Mouse (Mus musculus) kidney, postnatal 4 days (tissue): Measurements from ENCODE around the gene Uck1.

Experiments used
- DNase-seq, 2 experiments: peaks; one replicate each; pipeline ENCODE4 v3.0.0; 2021; ENCODE audit warnings: mixed read lengths in 2 of 2

The Uck1 gene

DNA sequence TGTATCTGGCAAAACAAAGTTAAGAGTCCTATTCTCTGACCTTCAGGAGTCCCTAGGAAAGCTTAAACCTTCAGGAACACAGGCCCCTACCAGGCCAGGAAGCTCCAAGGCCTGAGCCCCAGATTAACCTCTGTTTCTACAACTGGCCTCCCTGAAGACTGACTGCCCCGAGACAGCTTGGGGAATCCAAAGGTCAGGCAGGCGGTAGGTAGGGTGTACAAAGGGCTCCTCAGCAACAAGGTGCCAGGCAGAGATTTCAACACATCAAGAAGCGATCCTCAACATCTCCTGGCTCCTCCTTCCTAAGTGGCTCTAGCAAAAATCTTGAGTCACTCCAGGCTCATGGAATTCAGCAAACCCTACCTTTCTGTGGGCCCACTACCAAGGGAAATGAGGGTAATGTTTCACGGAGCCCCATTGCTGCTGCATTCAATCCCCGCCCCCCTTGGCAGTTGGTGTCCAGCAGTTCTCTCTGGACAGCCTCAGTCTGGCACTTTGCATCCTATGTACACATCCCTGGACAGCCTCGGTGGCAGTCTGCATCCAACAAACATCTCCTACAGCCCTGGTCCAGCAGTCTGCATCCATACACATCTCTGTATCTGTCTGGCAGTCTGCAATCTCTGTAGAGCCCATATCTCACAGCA, 949 bp downstream of the Uck1 start:
- peak in 1 of 2 experiments; percentile 39 for DNase-seq

DNA sequence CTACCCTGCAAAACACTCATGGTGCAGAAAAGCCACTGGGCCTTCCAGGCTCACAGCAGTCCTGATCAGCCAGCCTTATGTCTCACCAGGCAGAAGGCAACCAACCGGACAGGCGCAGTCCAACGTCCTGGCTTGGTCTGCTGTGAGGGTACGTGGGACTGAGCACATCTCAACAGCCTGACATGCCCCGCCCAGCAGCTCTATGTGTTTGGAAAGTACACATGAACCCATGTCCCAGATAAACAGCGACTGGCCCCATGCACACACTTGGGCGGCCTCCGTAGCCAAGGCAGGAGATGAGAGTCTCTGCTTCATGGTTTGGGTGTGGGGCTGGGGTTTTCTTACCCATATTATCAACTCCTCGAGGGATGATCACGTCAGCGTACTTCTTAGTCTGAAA, 3.7 kb downstream of the Uck1 start:
- DNase-seq, result no peak

DNA sequence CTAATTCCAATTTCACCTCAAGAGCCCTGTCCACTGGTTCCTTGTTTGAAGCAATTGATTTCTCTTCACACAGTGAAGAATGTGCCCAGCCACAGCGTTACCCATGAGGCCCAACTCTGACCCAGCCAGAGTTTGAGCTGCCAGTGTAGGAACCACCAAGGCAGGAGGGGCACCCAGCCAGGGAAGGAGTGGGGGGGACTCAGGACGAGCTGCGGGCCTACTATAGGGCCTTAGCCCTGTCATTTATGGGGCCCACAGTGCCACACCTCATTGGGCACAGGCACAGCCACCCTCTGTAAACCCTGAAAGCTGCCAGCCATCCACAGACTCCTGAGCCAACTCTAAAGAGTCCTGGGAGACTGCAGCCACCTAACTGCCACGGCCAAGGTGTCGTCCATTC, 5.4 kb downstream of the Uck1 start:
- no peak for DNase-seq

DNA sequence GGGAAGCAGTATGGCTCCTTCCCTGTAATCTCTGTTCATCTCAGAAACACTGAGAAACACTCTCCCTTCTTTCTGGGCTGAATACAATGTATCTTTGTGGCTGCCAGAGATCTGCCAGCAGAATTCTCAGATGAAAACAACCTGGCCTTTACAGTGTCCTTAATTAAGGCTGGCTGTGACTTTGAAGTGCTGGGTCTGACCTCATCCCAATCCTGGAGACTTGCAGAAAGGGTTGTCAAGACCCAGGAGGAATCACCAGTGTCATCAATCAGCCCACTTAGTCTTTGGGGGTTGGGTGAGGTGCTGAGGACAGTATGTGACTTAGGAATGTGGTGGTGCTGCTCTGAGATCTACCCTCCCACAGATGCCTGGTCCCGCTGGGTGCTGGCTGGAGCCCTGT, 6.6 kb downstream of the Uck1 start:
- DNase-seq, result no peak

DNA sequence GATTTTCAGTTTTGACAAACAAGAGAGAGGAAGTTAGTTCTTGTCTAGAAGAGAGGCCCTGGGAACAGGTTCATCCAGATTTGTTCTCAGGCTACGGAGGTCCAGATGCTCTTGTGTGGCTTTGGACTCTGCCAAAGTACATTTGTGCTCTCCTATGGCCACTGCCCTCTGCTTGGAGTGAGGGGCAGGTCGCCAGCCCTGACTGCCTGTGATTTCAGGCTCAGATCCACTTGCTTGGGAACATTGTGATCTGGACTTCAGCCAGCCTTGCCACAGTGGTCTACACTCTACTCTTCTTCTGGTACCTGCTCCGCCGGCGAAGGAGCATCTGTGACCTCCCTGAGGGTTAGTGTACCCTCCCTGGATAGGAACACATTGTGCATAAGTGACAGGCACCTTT, 7.3 kb downstream of the Uck1 start:
- no peak for DNase-seq

DNA sequence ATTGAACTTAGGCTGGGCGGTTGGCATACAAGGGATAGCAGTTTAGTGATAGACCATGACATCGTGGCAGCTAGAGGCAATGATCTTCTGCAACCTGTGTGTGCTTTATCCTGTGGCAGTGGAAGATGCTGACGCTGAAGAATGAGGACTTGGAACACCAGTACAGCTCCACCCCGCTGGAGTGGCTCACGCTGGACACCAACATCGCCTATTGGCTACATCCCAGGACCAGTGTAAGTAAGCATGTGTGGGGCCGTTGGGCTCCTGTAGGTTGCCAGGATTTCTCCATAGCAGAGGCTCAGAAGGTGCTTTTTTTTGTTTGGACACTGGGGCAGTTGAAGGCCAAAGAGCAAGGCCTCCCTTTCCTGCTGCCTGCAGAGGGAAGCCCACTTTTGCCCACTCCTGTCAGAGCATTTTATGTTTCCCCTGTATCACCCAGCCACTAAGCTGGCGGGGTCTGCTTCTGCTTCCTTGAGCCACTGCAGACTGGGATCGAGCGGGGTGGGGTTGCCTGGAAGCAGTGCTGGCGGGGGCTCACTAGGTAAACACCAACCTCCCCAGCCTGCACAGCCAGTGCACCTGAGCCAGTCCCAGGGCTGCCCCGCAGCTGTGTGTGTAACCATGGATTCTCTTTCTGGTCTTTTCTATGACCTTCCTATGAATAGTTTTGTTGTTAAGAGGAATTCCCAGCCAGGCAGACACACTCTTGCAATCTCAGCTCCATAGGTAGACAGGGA, 8.0 kb downstream of the Uck1 start:
- no peak for DNase-seq

DNA sequence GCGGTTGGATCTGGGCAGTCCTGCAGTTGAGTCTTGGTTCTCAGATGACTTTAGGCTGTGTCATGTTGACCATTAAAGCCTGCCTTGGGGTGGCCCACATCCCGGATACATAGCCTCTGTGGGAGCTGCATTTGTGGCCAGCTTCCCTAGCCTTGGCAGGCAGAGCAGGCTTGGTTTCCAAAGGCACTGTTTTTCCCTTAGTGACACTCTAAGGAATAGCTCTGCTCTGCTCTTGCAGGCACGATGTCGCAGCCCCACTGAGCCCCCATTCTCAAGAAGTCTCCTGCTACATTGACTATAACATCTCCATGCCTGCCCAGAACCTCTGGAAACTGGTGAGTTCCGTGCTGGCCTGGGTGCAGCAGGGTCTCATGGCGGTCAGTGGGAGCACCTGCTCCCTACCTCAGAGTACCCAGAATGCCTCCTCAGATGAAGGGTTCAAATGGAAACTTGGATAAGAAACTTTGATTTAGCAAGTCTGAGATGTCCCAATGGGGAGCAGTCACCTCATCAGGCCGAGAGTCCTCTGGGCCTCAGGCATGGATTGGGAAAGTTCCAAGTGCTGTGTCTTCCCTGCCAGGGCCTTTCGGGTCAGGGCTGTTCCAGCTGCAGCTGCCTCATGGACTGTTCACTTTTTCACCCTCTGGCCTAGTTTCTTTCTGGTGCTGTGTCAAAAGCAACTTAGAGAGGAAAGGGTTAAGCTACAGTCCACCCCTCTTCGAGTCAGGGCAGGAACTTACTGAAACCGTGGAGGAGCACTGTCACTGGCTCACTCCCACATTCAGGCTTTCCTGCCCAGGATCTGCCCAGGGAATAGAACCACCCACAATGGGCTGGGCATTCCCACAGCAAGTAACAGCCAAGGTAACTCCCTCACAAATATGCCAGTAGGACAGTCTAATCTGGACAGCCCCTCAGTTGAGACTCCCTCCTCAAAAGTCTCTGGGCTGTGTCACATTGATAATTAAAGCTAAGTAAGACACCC, 11.3 kb downstream of the Uck1 start:
- peak in 1 of 2 experiments; percentile 22 for DNase-seq

DNA sequence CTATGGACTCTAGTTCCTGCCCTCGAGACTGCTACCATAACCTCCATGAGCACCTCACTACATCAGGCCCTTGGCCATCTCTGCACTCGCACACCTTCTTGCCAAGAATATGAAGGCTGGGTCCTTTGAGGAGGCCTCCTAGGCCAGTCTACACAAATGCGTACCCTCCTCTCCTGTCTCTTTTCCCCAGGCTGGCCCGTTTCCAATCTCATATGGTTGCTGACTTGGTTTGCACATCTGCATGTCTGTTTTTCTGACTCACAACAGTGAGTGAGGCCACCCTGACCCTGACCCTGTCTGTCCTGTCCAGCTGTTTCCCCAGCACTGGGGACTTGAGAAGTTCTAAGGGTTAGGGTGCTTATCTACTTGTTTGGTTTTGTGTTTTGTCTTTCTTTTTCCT, 13.2 kb downstream of the Uck1 start:
- no peak for DNase-seq

DNA sequence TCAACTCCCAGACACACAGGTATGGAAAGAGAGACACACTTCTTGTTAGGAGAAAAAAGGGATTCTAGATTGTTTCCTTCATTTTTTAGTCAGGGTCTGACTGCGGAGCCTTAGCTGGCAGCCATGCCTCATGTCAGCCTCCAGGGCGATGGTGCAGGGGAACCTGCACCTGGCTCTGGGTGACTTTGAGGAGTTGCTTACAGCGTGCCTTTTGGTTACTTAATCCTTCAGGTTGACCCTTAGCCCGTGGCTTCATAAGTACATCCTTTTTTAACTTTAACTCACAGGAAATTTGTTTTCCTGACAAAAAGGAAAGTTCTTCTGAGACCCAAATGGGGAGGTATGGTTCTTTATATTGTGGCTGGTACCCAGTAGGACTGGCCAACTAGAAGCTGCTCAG, 17.0 kb downstream of the Uck1 start:
- no peak for DNase-seq

DNA sequence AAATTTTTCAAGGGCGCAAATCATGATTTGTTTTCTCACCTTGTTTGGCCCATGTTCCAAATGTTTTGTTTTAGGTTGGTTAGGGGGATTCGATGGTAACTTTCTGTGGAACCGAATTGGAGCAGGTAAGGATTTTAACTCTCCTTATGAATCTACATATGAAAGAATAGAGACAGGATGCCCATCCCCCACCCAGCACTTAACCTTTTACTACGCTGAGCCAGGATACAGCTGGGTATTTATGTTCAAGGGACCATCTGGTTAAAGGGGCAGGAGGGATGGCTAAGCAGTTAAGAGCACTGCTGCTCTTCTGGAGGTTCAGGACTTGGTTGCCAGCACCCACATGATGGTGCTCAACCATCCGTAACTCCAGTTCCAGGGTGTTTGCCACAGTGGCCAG, 19.4 kb downstream of the Uck1 start:
- DNase-seq, result no peak

DNA sequence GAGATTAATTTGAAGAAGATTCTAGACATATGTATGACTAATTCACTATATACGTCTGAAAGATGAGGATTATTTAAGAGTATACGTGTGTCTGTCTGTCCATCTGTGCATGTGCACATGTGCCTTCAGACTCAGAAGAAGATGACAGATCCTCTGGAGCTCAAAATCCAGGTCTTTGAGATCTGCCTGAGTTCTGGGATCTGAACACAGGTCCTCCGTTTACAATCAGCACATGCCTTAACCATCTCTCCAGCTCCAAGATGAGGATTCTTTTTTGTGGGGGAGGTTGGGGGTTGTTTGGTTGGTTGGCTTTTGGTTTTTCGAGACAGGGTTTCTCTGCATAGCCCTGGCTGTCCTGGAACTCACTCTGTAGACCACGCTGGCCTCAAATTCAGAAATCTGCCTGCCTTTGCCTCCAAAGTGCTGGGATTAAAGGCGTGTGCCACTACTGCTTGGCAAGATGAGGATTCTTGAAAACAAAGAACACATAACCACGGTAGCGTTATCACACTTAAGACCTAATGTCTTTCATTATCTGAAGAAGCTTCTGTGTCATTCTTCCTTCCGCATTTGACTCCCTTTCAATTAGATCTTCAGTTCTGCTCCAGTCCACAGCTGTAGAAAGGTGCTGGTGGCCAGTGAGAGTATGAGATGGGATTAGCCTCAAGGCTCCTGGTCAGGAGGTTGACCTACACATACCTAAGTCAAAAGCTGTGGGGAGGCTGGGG, 21.1 kb downstream of the Uck1 start:
- DNase-seq, result no peak

DNA sequence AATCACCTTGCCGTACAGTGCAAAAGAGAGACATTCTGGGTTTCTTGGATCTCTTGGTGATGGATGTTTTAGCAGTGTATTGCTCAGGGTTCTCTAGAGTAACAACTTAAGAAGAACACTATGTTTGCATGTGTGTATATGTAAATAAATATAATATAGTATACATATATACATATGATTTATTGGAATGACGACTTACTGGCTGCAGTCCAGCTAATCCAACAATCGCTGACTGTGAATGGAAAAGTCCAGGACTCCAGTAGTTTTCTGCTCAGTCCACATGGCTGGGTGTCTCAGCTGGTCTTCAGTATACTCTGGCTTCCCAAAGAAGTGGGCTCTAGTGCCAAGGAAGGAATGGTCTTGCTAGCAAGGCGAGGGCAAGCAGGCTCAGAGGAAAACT, 22.4 kb downstream of the Uck1 start:
- no peak for DNase-seq

DNA sequence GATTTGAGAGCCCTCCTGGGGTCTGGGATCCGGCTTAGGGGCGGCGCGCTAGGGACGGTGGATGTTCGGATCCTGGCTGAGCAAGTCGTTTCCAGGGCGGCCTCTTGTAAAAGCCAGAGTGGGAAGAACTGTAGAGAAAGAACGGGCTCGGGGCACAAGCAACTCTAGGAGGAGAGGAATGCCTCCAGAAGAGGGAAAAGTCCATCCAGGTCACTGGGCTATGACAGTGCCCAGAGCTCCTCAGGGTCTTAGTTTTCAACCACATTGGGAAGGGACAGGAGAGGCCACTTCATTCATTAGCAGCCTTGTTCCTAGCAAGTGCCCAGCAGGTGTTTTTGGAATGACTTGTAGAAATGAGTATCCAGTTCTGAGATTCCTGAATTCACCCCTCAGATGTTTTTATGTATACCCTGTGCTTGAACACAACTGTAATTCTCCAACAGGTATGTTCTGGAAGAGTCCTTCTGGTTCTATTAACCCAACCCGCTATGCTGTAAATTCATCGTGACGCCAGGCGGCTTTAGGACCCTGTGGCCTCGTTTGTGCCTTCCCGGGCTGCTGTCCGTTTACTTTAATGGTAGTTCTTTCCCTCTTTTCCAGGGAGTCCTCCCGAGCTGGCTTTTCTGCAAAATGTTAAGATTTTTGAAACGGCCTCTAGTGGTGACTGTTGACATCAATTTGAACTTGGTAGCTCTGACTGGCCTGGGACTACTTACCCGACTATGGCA, 23.0 kb downstream of the Uck1 start:
- DNase-seq, result peak; percentile 66 to 75

DNA sequence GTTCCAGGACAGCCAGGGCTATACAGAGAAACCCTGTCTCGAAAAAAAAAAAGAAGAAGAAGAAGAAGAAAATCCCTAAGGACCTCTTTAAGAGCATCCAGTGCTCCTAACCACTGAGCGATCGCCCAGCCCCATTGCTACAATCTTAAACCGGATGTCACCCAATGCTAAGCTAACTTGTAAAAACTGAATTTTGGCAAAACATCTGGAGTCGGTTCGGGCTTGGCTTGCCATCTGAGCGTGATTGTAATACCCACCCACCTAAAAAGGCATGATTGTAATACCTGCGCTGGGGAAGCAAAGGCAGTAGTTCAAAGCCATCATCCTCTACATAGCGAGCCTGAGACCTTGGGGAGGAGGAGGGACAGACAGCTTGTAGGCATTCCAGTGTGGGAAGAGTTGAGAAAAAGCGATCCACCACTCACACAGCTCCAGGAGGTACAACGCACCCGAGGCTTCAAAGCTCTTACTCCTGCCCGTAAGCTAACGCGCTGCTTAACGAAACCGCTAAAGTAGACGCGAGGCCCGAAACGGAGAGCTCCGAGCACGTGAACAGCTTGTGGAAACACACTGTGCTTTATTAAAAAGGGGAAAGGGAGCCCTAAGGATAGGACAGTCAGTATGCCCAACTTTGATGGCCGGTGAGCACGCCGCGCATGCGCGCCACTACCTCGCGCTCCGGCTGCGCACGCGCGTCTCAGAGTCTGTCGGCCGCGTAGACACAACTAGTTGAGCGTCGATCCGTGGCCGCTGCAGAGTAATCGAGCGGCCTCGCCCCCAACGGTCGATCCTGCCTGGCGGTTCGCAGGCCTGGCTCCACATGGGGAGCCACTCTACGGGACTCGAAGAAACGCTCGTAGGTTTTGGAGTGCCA, 23.8 kb downstream of the Uck1 start, which contains the start of gene Pomt1:
TSS of gene Pomt1 (plus strand) at position 705 of the 874 bp plus-strand sequence.
- peak; percentile 92 to 95 for DNase-seq

DNA sequence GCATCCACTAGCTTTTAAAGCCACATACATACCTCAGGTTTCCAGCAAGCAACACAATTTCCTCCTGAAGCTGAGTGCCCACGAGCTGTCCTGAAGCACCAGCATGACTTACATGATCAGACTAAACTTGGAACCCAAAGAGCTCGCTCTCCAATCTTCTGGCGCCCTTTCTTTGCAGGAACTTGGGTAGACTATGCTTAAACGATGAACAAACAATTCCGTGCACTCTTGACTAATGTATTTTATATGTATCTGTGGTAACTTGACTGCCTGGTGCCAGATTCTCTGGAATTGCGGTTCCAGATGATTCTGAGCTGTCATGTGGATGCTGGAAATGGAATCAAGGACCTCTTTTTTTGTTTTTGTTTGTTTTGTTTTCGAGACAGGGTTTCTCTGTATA, 24.5 kb downstream of the Uck1 start:
- no peak for DNase-seq

DNA sequence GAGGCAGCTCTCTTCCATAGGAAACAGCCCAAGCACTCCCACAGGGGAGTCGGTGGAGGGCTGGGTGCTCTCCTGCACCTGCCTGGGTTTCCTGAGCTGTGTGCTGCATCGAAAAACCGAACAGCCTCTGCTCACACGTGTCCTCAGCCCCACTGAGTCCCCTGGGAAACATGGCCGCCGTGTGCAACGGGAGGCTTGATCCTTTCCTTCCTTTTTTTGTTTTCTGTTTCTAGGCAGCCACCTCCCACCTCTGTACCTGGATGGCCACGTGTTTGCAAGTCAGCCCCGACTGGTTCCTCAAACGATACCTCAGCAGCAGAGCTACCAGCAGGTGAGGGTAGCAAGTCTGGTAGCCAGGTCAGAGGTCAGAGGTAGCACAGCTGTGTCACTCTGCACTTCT, 37.9 kb downstream of the Uck1 start:
- no peak for DNase-seq

DNA sequence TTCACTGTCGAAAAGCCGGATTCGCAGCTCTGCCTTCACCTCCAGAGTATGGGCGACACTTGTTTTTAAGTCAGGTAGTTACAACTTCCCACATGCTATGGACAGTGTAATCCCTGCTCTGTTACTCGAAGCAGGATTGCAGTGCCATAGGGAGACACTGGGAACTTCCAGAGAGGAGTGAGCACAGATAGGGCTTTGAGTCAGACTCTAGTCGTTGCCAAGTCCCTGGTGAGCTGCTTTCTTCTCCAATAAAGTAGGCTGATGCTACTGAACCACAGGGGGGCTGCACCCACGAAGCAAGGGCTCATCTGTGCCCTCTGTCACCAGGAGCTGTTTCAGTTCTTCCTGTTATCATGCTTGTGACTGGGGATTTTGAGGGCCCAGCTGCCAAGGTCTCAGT, 38.4 kb downstream of the Uck1 start:
- no peak for DNase-seq

DNA sequence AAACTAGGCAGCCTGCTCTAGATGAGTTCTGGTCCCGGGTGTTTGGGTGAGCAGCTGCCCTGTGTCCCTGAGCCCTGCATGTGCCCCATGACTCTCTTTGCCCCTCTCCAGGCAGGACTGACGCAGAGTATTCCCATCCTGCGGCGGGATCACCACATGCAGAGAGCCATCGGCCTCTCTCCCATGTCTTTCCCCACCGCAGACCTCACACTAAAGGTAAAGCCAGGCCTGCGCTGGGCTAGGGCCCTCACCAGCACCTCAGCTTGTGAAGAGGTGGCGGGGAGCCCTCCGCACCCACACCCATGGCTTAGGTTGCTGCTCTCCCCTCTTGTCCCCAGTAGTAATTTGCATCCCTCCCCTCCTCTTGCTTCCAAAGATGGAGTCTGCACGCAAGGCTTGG, 39.0 kb downstream of the Uck1 start:
- DNase-seq, result no peak

DNA sequence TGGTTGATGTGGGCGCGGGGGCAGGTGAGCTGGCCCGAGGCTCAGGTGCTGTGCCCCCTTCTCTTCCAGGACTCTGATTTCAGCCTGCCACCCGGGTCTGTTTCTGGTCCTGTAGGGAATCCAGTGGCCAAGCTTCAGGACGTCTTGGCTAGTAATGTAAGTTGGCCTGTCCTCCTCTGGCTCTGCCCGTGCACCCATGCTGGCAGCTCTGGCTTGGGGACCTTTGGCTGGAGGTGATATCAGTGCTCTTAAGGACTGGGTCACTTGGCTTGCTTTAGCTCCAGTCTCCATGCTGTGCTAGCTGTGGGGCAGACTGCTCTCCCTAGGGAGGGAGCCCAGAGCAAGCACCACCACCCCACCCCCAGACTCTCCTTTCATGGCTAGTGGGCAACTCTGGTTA, 39.9 kb downstream of the Uck1 start:
- no peak for DNase-seq

DNA sequence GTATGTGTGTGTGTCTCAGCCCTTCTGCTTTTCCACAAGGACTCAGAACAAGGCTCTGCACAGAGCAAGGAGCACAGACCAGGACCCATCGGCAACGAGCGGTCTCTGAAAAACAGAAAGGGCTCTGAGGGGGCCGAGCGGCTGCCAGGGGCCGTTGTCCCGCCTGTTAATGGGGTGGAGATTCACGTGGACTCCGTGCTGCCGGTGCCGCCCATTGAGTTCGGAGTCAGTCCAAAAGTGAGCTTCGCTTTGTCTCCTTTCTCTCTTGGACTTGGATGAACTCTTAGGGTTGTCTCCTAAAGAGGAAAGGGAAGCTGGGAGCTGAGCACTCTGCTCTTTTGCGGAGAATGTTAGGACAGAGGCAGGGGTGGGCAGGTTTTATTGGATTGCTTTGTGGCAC, 40.5 kb downstream of the Uck1 start:
- no peak for DNase-seq
